Mouse (Mus musculus) v-Abl transformed pro-B cells (cell line): ENCODE results near the gene Nin.

Source experiments
- in situ Hi-C, 2 experiments: fragments of 400-800 bp; cut with MboI; formaldehyde crosslinking; loops; one replicate each; pipeline ENCODE4 v1.15.1; 2025; ENCODE audit not compliant: unreplicated experiment in 2 of 2

Nin gene

DNA sequence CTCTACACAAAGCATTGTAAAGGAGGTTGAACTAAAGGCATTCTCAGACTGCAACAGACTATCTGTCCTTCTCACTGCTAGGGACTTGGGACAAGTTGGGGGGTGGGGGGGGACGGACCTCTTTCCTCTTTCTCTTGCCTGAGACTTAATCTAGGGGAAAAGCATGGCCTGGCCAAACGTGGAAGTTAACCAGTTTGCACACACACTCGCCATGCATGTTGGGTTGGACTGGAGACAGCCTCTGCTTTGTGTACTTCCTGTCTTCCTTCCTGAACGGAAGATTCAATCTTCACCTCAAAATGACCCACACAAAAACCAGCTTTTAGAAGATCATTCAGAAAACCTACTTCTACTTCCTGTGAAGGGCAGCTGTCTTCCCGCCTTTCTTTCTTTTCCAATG lies 11.7 kb downstream of the Nin start:
- in situ Hi-C loops, result loop anchor here in 1 of 2 experiments (25.0 kb wide), 1 partner anchor 1035 kb away; the partner anchor contains the start of genes 2700049A03Rik and Timm9

DNA sequence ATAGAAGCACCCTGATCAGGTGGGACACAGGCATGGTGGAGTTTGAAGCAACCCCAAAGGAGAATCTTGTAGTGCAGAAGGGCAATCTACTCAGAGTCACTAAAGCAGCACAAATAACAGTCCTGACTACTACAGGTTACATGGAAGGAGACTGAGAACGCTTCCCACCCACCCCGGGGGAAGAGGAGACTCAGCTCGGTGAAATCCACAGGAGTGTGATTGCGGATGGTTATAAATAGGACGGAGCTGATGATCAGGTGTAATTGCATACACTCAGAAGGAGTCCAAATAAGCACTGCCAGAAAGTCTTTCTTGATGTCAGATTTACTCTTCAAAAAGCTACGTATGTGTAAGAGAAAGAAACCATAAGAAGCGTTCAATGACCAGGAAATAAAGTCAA lies 15.6 kb downstream of the Nin start:
- in situ Hi-C loops, result no loop called here

DNA sequence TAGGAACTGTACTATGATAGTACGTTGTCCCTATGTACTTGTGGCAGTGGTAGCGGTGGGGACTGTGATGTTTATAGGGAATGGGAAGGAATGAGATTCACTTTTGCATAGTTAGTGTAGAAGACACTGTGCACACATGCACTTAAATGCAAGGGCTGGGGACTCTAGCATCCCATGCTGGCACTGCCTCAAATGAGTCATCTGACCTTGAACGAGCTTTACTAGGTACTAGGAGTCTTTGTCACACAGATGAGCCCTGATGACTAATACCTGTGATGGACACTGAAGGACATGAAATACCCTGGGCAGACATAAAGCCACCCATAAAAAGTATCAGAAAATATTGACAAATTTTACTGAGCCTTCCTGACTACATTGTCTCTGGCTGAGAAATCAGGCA lies 16.2 kb downstream of the Nin start:
- in situ Hi-C loops, result no loop called here

DNA sequence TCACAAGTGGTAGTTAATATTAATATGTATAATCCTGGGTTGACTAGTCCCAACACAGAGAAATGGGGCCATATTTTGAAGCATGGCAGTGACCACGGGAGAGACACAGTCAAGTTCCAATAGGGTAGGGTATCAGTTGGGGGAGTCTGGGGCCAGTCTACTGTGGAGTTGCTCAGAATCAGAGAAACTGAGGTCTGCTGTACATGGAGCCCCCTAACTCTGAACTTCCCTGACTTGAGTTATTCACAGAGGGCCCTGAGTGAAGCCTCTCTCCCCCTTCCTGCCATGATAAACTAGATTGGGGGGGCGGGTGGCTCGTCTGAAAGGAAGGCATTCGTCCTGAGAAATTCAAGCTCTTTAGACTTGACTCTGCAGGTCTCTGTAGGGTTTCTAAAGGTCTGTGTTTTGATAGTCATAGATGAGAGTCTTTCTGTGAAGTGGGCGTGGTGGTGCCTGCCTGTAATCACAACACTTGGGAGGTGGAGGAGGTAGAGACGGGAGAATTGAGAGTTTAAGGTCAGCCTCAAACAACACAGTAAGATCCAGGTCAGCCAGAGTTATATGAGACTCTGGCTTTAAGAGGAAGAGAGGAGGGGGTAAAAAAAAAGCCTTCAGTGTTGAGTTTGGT lies 20.1 kb downstream of the Nin start:
- in situ Hi-C loops, result no loop called here

DNA sequence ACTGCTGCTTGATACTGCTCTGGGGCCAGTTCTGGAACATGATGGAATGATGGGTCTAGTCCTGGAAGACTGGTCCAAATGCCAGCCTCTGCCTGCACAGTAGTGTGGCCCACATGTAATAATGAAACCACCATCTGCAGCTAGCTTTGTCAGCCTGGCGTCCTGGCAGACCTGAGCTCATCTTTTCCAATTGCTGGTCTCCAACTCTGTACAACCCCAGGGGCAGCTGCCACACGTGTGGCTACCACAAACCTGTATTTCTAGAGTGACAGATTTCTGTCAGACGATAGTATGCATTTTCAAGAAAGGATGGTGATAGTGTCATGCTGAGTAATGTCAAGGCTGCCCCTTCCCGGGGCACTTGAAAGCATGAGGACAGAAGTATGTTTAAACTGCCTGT lies 25.2 kb downstream of the Nin start:
- in situ Hi-C loops, result no loop called here

DNA sequence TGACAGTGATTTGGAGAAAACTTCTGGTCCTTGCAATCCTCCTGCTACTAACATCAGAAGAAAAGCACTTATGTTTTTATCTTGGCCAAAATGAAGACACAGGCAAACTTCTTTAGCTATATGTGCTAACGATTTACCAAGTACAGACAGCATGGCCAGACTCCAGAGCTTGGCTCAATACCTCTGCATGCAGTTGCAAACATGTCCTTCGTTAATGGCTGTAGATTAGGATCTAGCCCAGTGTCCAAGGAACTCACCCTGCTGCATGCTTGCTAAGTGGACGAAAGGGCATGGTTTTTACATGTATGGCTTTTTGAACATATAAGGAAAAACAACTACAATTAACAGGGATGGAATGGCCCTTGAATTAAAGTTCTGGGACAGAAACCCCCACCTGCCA lies 28.2 kb downstream of the Nin start:
- in situ Hi-C loops, result no loop called here

DNA sequence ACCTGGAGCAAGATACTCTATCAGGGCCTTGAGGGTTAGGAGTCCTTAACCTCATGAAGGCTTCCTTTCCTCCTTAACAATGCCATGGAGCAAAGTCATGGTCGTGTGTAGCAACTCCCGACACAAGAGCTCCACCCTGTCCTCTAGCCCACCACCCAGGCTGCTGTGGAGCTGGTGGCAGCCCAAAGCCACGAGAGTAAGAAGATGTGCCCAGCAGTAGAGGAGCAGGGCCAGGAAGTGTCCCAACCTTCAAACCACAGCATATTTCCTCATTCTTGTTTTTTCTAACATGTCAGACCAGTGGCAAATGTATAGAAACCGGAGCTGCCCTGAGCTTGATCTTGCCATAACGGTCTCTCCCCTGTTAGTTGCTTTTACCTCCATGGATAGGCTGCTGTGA lies 29.3 kb downstream of the Nin start:
- in situ Hi-C loops, result no loop called here

DNA sequence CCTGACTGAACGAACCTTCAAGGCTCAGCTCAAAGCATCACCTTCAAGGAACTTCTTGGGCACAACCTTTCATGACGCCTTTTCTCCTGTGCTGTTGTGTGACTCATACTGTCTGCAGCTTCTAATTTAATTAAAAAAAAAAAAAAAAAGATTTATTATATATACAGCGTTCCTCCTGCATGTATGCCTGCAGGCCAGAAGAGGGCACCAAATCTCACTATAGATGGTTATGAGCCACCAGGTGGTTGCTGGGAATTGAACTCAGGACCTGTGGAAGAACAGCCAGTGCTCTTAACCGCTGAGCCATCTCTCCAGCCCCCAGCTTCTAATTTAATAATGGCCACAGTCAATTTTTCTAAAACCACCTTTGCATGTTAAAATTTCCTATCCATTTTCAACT lies 29.8 kb downstream of the Nin start:
- in situ Hi-C loops, result no loop called here

DNA sequence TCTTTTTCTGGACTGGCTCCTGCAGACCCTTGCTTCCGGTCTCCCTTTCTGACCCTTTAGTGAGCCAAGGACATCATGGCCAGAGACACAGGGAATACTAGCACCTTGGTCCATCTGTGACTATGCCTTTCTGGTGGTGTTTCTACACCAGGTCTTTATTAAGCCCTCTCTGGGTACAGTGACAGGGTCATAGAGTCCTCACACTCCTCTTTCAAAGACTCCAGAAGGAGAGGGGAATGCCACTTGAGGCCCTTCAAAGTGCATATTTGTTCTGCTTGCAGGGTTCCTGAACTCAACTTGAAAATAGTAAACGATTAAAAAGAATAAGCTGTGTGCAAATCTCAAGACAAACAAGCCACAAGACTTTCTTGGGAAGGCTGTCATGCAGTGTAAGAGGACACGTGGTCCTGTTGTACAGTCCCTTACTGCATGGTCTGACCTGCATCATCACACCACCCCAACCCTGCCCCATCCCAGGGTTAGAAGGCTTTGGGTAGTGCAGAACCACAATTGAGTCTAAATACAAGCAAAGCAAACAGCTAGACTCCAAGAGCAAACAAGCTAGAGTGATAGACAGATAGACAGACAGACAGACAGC lies 30.5 kb downstream of the Nin start:
- in situ Hi-C loops, result no loop called here

DNA sequence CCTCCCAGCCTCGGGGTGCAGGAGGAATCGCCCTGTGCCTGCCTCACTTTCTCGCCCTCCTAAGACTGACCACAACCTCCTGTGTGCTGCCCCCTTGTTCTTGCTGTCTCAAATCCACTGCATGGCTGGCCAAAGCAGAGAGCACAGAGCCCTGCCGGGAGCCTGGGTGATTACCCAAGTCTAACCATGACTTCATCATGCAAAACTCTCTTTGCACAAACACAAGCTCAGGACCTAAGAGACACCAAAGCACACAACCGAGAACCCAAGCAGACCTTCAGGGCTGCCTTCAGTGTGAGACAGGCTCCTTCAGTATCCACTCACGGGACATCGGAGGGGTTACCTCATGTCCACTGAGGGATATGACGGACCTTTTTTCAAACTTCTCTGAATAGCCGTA lies 31.0 kb downstream of the Nin start:
- in situ Hi-C loops, result no loop called here

DNA sequence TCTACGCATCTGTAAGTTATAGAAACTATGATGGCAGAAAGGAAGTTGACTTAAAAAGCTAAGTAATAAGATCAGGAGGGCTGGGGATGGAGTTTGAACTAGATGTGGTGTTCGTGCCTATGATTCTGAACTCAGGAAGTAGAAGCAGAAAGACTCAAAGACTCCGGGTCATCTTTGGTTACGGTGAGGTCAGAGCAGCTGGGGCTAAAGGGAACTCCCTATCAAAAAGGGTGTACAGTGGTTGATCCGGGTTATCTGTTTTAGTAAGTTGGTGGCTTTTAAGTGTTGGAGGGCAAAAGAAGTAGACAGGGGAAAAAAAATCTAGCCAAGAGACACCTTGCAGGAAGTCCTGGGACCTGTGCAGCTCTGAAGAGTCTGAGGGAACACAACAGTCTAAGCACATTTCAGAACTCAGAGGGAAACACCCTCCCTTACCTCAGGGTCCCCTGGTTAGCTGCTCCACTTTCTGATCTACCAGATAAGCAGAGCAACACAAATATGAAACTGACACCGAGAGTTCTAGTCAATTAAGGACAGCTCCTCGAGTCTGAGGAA lies 35.0 kb downstream of the Nin start:
- in situ Hi-C loops, result loop anchor here (10.0 kb wide), 1 partner anchor 156 kb away; the partner anchor contains the start of gene Pygl (in 2 of the 2)

DNA sequence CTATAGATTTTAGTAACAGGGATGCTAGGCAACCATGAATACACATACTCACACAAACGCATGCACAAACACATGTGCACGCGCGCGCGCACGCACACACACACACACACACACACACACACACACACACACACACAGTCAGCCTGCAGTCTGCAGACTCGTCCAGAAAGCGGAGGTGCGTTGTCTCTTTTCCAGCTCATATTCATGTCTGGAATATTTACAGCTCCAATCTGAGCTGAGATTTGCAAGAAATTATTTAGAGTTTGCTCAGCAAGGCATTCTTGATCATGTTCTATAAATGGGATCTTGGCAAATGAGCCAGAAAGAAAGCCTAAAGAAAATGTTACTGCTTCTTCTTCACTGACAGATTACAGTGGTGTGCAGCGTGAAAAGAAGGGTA lies 37.0 kb downstream of the Nin start:
- in situ Hi-C loops, result loop anchor here (10.0 kb wide), 1 partner anchor 158 kb away; the partner anchor contains the start of gene Pygl (in 2 of the 2)

DNA sequence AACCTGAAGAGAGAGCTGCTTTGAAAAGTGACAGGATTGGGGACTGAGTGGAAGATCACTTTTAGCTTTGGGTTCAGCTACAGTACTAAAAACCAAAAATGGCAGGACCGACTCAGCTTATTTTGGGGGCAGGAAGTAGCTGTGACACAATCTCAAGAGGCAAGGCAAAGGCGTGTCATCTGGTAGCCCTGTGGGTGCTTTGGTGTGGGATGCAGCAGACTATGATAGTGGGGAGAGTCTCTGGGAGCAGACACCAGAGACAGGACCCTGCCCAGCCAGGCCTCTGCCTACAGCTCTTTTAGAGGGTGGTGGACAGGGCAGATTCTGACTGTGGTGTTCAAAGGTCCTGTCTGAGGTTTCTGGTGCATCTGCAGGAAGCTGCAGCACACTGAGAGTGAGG lies 38.5 kb downstream of the Nin start:
- in situ Hi-C loops, result loop anchor here (10.0 kb wide), 1 partner anchor 160 kb away; the partner anchor contains the start of gene Pygl (in 2 of the 2)

DNA sequence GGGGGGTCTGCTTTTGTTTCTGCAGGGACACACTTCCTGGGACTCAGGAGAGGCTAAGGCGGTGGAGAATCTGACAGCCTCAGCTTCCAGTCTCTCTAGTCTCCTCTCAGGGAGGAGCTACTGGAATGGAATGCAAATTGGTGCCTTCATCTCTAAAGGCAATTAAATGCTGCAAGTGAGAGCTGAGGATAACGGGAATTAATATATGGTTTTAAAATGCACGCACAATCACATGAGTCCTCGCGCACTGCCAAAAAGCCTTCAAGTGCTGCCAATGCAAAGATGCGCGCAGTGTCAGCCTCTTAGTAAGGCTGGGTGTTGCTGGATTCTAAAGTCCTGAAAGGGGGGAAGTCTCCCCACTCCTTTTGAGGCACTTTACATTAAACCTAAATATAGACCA lies 42.6 kb downstream of the Nin start:
- in situ Hi-C loops, result loop anchor here (5.0 to 10.0 kb wide), 2 partner anchors 71 to 164 kb away; partner anchors contain the start of gene Pygl (in 2 of the 2)

DNA sequence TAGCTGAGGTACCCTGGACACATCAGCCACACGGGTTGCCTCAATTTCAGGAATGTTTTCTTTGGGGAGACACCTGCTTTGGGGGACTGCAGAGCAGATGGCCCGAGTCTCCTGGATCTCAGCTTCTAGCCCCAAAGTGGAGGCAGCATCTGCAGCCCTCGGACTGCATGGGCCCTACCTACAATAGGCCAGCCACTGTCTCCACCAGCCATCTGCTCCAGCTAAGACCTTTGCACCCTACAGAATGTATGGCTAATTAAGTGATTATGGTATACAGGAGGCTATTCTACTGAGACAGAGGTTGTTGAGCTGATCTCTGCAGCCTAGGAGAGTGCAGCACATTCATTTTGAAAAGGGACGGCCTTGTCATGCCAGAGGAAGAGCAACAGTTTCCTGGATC lies 43.2 kb downstream of the Nin start:
- in situ Hi-C loops, result loop anchor here (5.0 to 10.0 kb wide), 2 partner anchors 72 to 164 kb away; partner anchors contain the start of gene Pygl (in 2 of the 2)

DNA sequence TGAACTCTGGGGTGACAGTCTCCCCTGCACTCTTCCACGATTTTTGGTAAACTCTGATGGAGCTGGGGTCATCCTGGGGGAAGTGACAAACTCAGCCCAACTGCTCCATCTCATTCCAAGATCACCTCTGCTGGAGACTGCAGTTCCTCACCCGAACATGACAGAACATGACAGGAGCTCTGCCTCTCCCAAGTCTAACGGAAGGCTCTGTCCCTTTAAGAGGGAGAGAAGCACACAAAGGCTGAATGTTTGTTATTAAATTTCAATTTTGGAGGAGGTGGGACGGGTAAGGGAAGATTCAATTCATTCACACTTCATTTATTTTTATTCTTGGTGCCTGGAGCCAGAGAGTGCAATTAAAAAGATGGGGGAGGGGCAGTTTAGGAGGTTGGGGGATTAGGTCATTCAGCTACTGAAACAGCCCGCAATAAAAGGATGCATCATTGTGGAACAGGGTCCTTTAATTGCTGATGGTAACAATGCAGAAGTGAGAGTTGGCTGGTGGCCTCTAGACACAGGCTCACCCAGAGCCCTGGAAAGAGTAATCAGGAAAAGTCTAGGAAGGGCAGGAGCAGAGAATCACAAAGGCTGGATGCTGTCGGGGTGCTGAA lies 44.8 kb downstream of the Nin start:
- in situ Hi-C loops, result loop anchor here in 1 of 2 experiments (5.0 to 10.0 kb wide), 2 partner anchors 314 to 364 kb away; no protein-coding TSS in a partner anchor

DNA sequence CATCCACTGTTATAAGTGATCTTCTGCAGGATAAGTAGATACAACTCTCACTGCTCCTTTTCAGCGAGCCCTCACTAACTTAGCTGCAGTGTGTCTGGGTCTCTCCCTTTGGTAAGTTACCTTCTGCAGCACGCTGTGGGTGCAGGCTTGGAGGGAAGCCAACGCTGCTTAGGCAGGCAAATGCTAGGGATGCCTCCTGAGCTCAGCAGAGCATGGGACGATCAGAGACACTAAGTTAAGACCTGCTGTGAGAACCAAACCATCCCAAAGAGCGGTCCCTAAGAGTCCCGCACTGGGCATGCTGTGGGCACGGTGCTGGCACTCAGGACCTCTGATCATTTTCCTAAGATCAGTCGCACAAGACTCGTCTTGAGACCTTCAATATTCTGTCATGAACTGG lies 45.7 kb downstream of the Nin start:
- in situ Hi-C loops, result loop anchor here in 1 of 2 experiments (5.0 to 10.0 kb wide), 2 partner anchors 313 to 364 kb away; no protein-coding TSS in a partner anchor

DNA sequence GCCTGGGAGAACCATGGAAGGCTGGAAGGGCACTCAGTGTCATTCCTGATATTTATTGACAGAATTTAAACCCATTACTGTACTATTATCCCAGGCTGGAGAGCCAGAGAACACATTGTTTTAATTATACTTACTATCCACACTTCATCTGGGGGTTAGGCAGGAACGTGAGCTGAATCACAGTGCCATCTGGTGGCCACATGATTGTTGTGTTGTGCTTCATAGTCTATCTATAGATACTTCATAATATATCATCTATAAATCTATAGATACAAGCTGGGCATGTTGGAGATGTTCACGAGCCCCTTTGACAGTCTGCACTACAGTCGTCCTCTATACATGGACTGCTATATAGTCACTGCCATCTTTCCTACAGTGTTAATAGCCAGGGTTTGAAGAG lies 51.4 kb downstream of the Nin start:
- in situ Hi-C loops, result loop anchor here (5.0 to 10.0 kb wide), 3 partner anchors 100 to 307 kb away; no protein-coding TSS in a partner anchor

DNA sequence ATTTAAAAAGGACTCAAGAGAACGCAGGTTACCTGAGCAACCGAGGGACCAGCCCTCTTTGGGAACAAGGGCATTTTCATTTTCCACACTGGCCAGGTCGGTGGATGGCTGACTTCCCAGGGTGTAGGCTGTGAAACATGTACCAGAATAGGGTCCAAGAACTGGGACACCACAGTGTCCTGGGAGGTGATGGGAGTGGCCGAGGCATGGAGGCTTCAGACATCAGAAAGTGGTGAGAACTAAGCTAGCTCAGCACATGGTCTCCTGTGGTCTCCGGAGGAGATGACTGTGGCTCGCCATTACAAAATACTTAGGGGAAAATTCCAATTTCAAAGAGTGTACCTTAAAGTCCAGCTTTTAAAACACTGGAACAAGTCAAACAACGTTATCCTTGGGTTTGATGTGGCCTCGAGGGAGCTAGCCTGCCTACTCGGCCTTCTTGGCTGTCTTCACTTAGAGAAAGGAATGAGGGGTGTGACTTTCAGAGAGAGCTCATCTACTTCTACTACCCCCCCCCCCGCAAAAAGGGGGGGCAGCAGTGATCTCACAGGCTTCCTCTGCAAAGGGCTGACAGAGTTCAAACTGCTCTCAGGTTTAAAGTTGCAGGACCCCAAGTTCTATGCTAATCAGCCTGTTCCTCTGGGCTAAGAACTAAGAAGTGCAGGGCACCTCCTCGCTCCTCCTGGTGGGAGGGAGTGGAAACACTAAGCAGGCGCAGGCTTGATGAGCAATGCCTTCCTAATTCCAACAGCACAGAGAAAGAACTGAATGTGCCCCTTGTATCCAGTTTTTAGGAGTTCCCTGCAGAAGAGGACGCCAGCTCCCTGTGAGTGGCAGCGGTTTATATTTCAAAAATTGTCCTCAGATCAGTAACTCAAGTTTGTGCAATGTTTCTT lies 54.3 kb downstream of the Nin start:
- in situ Hi-C loops, result loop anchor here (5.0 to 10.0 kb wide), 5 partner anchors 83 to 327 kb away; no protein-coding TSS in a partner anchor

DNA sequence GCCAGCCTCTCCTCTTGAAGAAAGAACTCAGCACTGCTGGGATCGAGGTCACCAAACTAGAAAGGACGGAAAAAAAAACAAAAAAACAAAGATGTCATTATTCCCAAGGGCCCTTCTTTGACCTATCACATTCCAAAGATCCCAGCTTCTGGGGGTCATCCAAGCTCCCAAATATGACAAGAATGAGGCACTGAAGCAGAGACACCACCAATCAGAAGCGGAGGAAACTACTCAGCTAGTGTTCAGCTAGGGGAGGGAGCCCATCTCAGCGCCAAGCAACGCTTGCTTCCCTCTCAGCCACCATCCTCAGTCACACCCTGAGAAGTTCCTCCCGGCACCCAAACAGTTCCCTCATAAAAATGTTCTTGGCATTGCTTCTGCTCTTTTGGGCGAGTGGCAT lies 62.8 kb downstream of the Nin start:
- in situ Hi-C loops, result loop anchor here in 1 of 2 experiments (10.0 kb wide), 1 partner anchor 296 kb away; no protein-coding TSS in a partner anchor
